Mouse (Mus musculus) CH12.LX (cell line): ENCODE data around the gene Slc38a2. TPM values are rescaled to one million over a fixed set of nuclear protein-coding genes. Genes with fewer than 3 reads are reported as not detected.

ENCODE experiments used
- DNase-seq: peaks from one replicate; pipeline ENCODE4 v3.0.0-alpha.2; 2013; ENCODE audit errors: extremely low read depth
- H3K27ac ChIP-seq: 2 replicates; pipeline ENCODE4 v1.5.1; 2012; ENCODE audit warnings: low read depth, mild to moderate bottlenecking, control low read depth, moderate library complexity; ENCODE audit not compliant: insufficient read depth
- H3K27me3 ChIP-seq: replicated peaks from 2 replicates; pipeline ENCODE3; 2012; ENCODE audit warnings: inconsistent platforms
- H3K36me3 ChIP-seq, 2 experiments: replicated peaks in 1 of 2; 2 replicates each; pipeline versions ENCODE3 to v1.6.1; 2012; ENCODE audit warnings: inconsistent platforms in 1 of 2, low read length in 1 of 2, mild to moderate bottlenecking in 1 of 2, mixed read lengths in 1 of 2, moderate library complexity in 1 of 2; ENCODE audit not compliant: control insufficient read depth in 1 of 2, insufficient read depth in 1 of 2
- H3K4me1 ChIP-seq, 2 experiments: 2 replicates each; pipeline ENCODE4 v1.6.1; 2012; ENCODE audit warnings: inconsistent platforms in 1 of 2, moderate library complexity in 1 of 2; ENCODE audit not compliant: insufficient read depth in 2 of 2, control insufficient read depth in 1 of 2
- H3K4me2 ChIP-seq: 2 replicates; pipeline ENCODE4 v1.6.1; 2012; ENCODE audit warnings: low read depth, mild to moderate bottlenecking, control low read depth; ENCODE audit not compliant: poor library complexity, insufficient read depth, severe bottlenecking
- H3K4me3 ChIP-seq, 3 experiments: fragments of 150-350 bp in 1 of 3; sonication (generic) in 1 of 3; replicated peaks in 1 of 3; 2 replicates each; pipeline versions ENCODE3 to v1.5.1; 2011 to 2012; ENCODE audit warnings: low read depth in 2 of 3, low read length in 2 of 3, mild to moderate bottlenecking in 2 of 3, moderate library complexity in 2 of 3, control low read depth in 1 of 3, improper control_type of control experiment in 1 of 3, inconsistent platforms in 1 of 3, mixed read lengths in 1 of 3; ENCODE audit not compliant: poor library complexity in 1 of 3
- H3K79me2 ChIP-seq: replicated peaks from 2 replicates; pipeline ENCODE4 v1.6.1; 2012; ENCODE audit warnings: mild to moderate bottlenecking, moderate library complexity; ENCODE audit not compliant: control insufficient read depth, poor library complexity, insufficient read depth, severe bottlenecking; ENCODE audit errors: extremely low read depth
- H3K9ac ChIP-seq: 2 replicates; pipeline ENCODE4 v1.6.1; 2012; ENCODE audit warnings: low read depth, mild to moderate bottlenecking, control low read depth, moderate library complexity; ENCODE audit not compliant: insufficient read depth
- H3K9me3 ChIP-seq: replicated peaks from 2 replicates; pipeline ENCODE3; 2012; ENCODE audit warnings: low read length, inconsistent platforms, mixed read lengths
- BHLHE40 ChIP-seq: IDR thresholded peaks from 2 replicates; pipeline ENCODE4 v1.6.1; 2011; ENCODE audit warnings: mild to moderate bottlenecking, low read depth, low read length, improper control_type of control experiment
- CHD1 ChIP-seq: IDR thresholded peaks from 2 replicates; pipeline ENCODE4 v1.6.1; 2012; ENCODE audit warnings: low read depth, low read length, improper control_type of control experiment, inconsistent platforms
- CHD2 ChIP-seq: IDR thresholded peaks from 2 replicates; pipeline ENCODE4 v1.6.1; 2011; ENCODE audit warnings: low read length, improper control_type of control experiment
- CTCF ChIP-seq, 2 experiments: IDR thresholded peaks in 1 of 2; conservative IDR thresholded peaks in 1 of 2; 2 replicates each; pipeline ENCODE4 v1.5.1; 2011 to 2012; ENCODE audit warnings: low read depth in 2 of 2, low read length in 2 of 2, improper control_type of control experiment in 1 of 2, inconsistent platforms in 1 of 2, mild to moderate bottlenecking in 1 of 2, moderate library complexity in 1 of 2
- E2F4 ChIP-seq: IDR thresholded peaks from 2 replicates; pipeline ENCODE4 v1.6.1; 2011; ENCODE audit warnings: low read depth, low read length, improper control_type of control experiment; ENCODE audit not compliant: insufficient replicate concordance
- ELF1 ChIP-seq: IDR thresholded peaks from 2 replicates; pipeline ENCODE4 v1.6.1; 2014; ENCODE audit warnings: low read depth, mild to moderate bottlenecking, inconsistent platforms, low read length, improper control_type of control experiment
- EP300 ChIP-seq: IDR thresholded peaks from 2 replicates; pipeline ENCODE4 v1.6.1; 2011; ENCODE audit warnings: low read length, improper control_type of control experiment
- ETS1 ChIP-seq: conservative IDR thresholded peaks from 2 replicates; pipeline ENCODE4 v1.6.1; 2012; ENCODE audit warnings: low read depth, mild to moderate bottlenecking, inconsistent platforms, low read length, improper control_type of control experiment, moderate library complexity
- GABPA ChIP-seq: IDR thresholded peaks from 2 replicates; pipeline ENCODE4 v1.6.1; 2012; ENCODE audit warnings: low read depth, low read length, improper control_type of control experiment, inconsistent platforms; ENCODE audit not compliant: insufficient replicate concordance
- JUND ChIP-seq: conservative IDR thresholded peaks from 2 replicates; pipeline ENCODE4 v1.6.1; 2011; ENCODE audit warnings: low read depth, low read length, improper control_type of control experiment
- MAFK ChIP-seq: IDR thresholded peaks from 2 replicates; pipeline ENCODE4 v1.6.1; 2011; ENCODE audit warnings: low read length, improper control_type of control experiment; ENCODE audit not compliant: insufficient replicate concordance
- MAZ ChIP-seq: IDR thresholded peaks from 2 replicates; pipeline ENCODE4 v1.6.1; 2012; ENCODE audit warnings: low read depth, mild to moderate bottlenecking, inconsistent platforms, low read length, improper control_type of control experiment, moderate library complexity
- MEF2A ChIP-seq: IDR thresholded peaks from 2 replicates; pipeline ENCODE4 v1.6.1; 2014; ENCODE audit warnings: low read depth, mild to moderate bottlenecking, inconsistent platforms, low read length, improper control_type of control experiment, borderline replicate concordance
- MXI1 ChIP-seq: IDR thresholded peaks from 2 replicates; pipeline ENCODE4 v1.6.1; 2011; ENCODE audit warnings: mild to moderate bottlenecking, low read depth, low read length, improper control_type of control experiment
- MYC ChIP-seq: IDR thresholded peaks from 2 replicates; pipeline ENCODE4 v1.6.1; 2011; ENCODE audit warnings: low read depth, mild to moderate bottlenecking, improper control_type of control experiment, low read length
- NELFE ChIP-seq: IDR thresholded peaks from 2 replicates; pipeline ENCODE4 v1.6.1; 2011; ENCODE audit warnings: low read depth, low read length, improper control_type of control experiment
- NRF1 ChIP-seq: IDR thresholded peaks from 2 replicates; pipeline ENCODE4 v1.6.1; 2014; ENCODE audit warnings: low read depth, mild to moderate bottlenecking, inconsistent platforms, low read length, improper control_type of control experiment, moderate library complexity
- PAX5 ChIP-seq: IDR thresholded peaks from 2 replicates; pipeline ENCODE4 v1.6.1; 2012; ENCODE audit warnings: low read length, inconsistent platforms, mixed read lengths
- POLR2A ChIP-seq: IDR thresholded peaks from 2 replicates; pipeline ENCODE4 v1.6.1; 2011; ENCODE audit warnings: low read depth, mild to moderate bottlenecking, improper control_type of control experiment, low read length
- RCOR1 ChIP-seq: conservative IDR thresholded peaks from 2 replicates; pipeline ENCODE4 v1.6.1; 2012; ENCODE audit warnings: low read depth, mild to moderate bottlenecking, inconsistent platforms, low read length, improper control_type of control experiment
- TBP ChIP-seq: conservative IDR thresholded peaks from 2 replicates; pipeline ENCODE4 v1.6.1; 2011; ENCODE audit warnings: low read depth, low read length, improper control_type of control experiment
- USF1 ChIP-seq: IDR thresholded peaks from 2 replicates; pipeline ENCODE4 v1.6.1; 2014; ENCODE audit warnings: low read depth, mild to moderate bottlenecking, inconsistent platforms, low read length, improper control_type of control experiment
- USF2 ChIP-seq: conservative IDR thresholded peaks from 2 replicates; pipeline ENCODE4 v1.6.1; 2011; ENCODE audit warnings: low read depth, low read length, improper control_type of control experiment
- ZC3H11A ChIP-seq: IDR thresholded peaks from 2 replicates; pipeline ENCODE4 v1.6.1; 2012; ENCODE audit warnings: low read depth, mild to moderate bottlenecking, inconsistent platforms, low read length, improper control_type of control experiment
- ZKSCAN1 ChIP-seq: IDR thresholded peaks from 2 replicates; pipeline ENCODE4 v1.6.1; 2012; ENCODE audit warnings: low read depth, inconsistent platforms, low read length, improper control_type of control experiment, borderline replicate concordance
- ZMIZ1 ChIP-seq: IDR thresholded peaks from 2 replicates; pipeline ENCODE4 v1.6.1; 2012; ENCODE audit warnings: low read depth, mild to moderate bottlenecking, inconsistent platforms, low read length, improper control_type of control experiment
- ZNF384 ChIP-seq: IDR thresholded peaks from 2 replicates; pipeline ENCODE4 v1.6.1; 2012; ENCODE audit warnings: low read depth, low read length, improper control_type of control experiment, inconsistent platforms
- dilution Hi-C: fragments of 300-500 bp; cut with MboI; formaldehyde crosslinking; loops from 2 replicates; pipeline ENCODE4 v1.14.3; 2020; ENCODE audit warnings: low sequenced_read_pairs; ENCODE audit not compliant: extremely low pct_unique_long_range_greater_than_20kb, extremely low pct_ligation_motif_present
- in situ Hi-C: fragments of 300-500 bp; cut with MboI; formaldehyde crosslinking; loops from 3 replicates; pipeline ENCODE4 v1.14.3; 2019; ENCODE audit warnings: low sequenced_read_pairs, low pct_ligation_motif_present, low pct_unique_long_range_greater_than_20kb, mixed read lengths
- polyA plus RNA-seq: library from polyadenylated mRNA; unstranded; fragments of >175 nt; gene quantifications from 2 replicates; pipeline ENCODE4 v1.2.1, GENCODE M21; 2012; ENCODE audit warnings: low read depth; ENCODE audit not compliant: insufficient read length
- total RNA-seq, 2 experiments: library from RNA; depleted of rRNA; stranded (reverse); fragments of 300-350 nt in 1 of 2; fragments of >200 nt in 1 of 2; gene quantifications; 2 replicates each; pipeline ENCODE4 v1.2.3; 2012 to 2014

Gene Slc38a2
- total and polyA plus RNA-seq, 3 experiments, result 41.4 to 70.5 (median 59.3) TPM

GRCm38 (mm10) chr15:96740091-96740490, 40.6 kb upstream of the Slc38a2 start:
- H3K4me3 ChIP-seq, result no peak overlapping the region
- H3K9me3 ChIP-seq, result peaks cover 2% of the 10 kb centered on the region
- no peak for DNase-seq
- H3K27ac ChIP-seq, result no peak overlapping the region
- in situ Hi-C loops (no loop called here), dilution Hi-C loops (no loop called here)
- TF ChIP-seq ZKSCAN1 (no peak), CHD1 (no peak), E2F4 (no peak), EP300 (no peak), MEF2A (no peak), MAZ (no peak), USF1 (no peak), USF2 (no peak), ZNF384 (no peak), NRF1 (no peak), ETS1 (no peak), RCOR1 (no peak), MYC (no peak), MAFK (no peak), MXI1 (no peak), PAX5 (no peak), ZMIZ1 (no peak), BHLHE40 (no peak), JUND (no peak)
- peaks cover 26 to 34% of the 10 kb centered on the region in 2 experiments for H3K4me1 ChIP-seq
- H3K27me3 ChIP-seq, result no peaks in the 10 kb centered on the region
- H3K79me2 ChIP-seq, result no peaks in the 10 kb centered on the region
- no peaks in the 10 kb centered on the region for H3K36me3 ChIP-seq
- no peak overlapping the region for H3K4me2 ChIP-seq
- H3K9ac ChIP-seq, result no peak overlapping the region

- Histone ChIP-seq H3K27ac (no peak overlapping the region), H3K36me3 (no peaks in the 10 kb centered on the region), H3K4me3 (no peak overlapping the region), H3K79me2 (no peaks in the 10 kb centered on the region), H3K9ac (no peak overlapping the region), H3K4me1 (peaks cover 8% of the 10 kb centered on the region in 2 experiments), H3K9me3 (peaks cover 2% of the 10 kb centered on the region), H3K27me3 (no peaks in the 10 kb centered on the region), H3K4me2 (no peak overlapping the region)
- no peak for TF ChIP-seq POLR2A
- TF ChIP-seq JUND, result no peak
- TF ChIP-seq MAZ, result no peak
- TF ChIP-seq EP300, result no peak
- no peak for TF ChIP-seq MEF2A
- no peak for TF ChIP-seq BHLHE40
- TF ChIP-seq NELFE, result no peak
- TF ChIP-seq RCOR1, result no peak
- no peak for TF ChIP-seq ZKSCAN1
- TF ChIP-seq USF2, result no peak
- no peak for TF ChIP-seq ZC3H11A
- TF ChIP-seq E2F4, result no peak
- TF ChIP-seq ELF1, result no peak
- TF ChIP-seq TBP, result no peak
- TF ChIP-seq CTCF (conservative IDR thresholded peaks at IDR 0.05 in 1 of 2, IDR thresholded peaks at IDR 0.05 in 1 of 2; ENCODE audit: low read depth in 2 of 2, low read length in 2 of 2), result no peak
- no peak for TF ChIP-seq PAX5
- TF ChIP-seq CHD1, result no peak
- no peak for TF ChIP-seq ZMIZ1
- TF ChIP-seq CHD2, result no peak
- no peak for TF ChIP-seq GABPA
- in situ Hi-C loops, result no loop called here
- no peak for DNase-seq
- dilution Hi-C loops, result no loop called here
These were observed 37.3 kb upstream of the Slc38a2 start for GRCm38 (mm10) chr15:96736663-96737385.
